Mouse (Mus musculus) liver, embryonic 14.5 days (tissue): ENCODE measurements around the gene Usp9x. TPM values are rescaled to one million over a fixed set of nuclear protein-coding genes. Genes with fewer than 3 reads are reported as not detected.
A peak's percentile ranks its signal among the peaks of the same experiment; 100 is the strongest.

ENCODE experiments used
- ATAC-seq: fragments of 200-750 bp; cut with Nextera tagmentation; 2 replicates; pipeline ENCODE4 v1.8.0; 2017; ENCODE audit warnings: moderate number of reproducible peaks, mild to moderate bottlenecking, moderate library complexity; ENCODE audit not compliant: insufficient read depth
- DNase-seq, 3 experiments: peaks; one replicate each; pipeline ENCODE4 v3.0.0-alpha.2; 2012 to 2013; ENCODE audit warnings: low read depth in 3 of 3, low spot score in 3 of 3
- H3K27ac ChIP-seq: fragments of 300-500 bp; sonication (generic); 2 replicates; pipeline ENCODE4 v1.5.1; 2014; ENCODE audit warnings: moderate library complexity, mild to moderate bottlenecking, control low read depth, inconsistent platforms
- H3K27me3 ChIP-seq: fragments of 300-500 bp; sonication (generic); 2 replicates; pipeline ENCODE4 v1.6.1; 2014; ENCODE audit warnings: mild to moderate bottlenecking, low read length, moderate library complexity; ENCODE audit not compliant: control insufficient read depth, insufficient read depth
- H3K36me3 ChIP-seq: fragments of 300-500 bp; sonication (generic); replicated peaks from 2 replicates; pipeline ENCODE4 v1.6.1; 2014; ENCODE audit warnings: low read depth; ENCODE audit not compliant: control insufficient read depth, insufficient read depth
- H3K4me1 ChIP-seq, 2 experiments: fragments of 200-500 bp in 1 of 2; fragments of 300-500 bp in 1 of 2; sonication (generic) in 1 of 2; replicated peaks; 2 replicates each; pipeline ENCODE4 v1.6.1; 2012 to 2014; ENCODE audit warnings: antibody characterized with exemption in 1 of 2, inconsistent platforms in 1 of 2, low read length in 1 of 2; ENCODE audit not compliant: control insufficient read depth in 2 of 2, insufficient read depth in 2 of 2
- H3K4me2 ChIP-seq: fragments of 300-500 bp; sonication (generic); 2 replicates; pipeline ENCODE4 v1.6.1; 2014; ENCODE audit warnings: low read depth, mild to moderate bottlenecking, control low read depth, moderate library complexity
- H3K4me3 ChIP-seq, 2 experiments: fragments of 200-500 bp in 1 of 2; fragments of 300-500 bp in 1 of 2; sonication (generic) in 1 of 2; 2 replicates each; pipeline ENCODE4 v1.5.1; 2012 to 2014; ENCODE audit warnings: low read depth in 2 of 2, low read length in 2 of 2, mild to moderate bottlenecking in 2 of 2, control low read depth in 1 of 2, inconsistent platforms in 1 of 2, moderate library complexity in 1 of 2; ENCODE audit not compliant: insufficient read depth in 1 of 2
- H3K9ac ChIP-seq: fragments of 300-500 bp; sonication (generic); replicated peaks from 2 replicates; pipeline ENCODE4 v1.6.1; 2014; ENCODE audit warnings: mild to moderate bottlenecking, control low read depth, moderate library complexity
- H3K9me3 ChIP-seq: fragments of 300-500 bp; sonication (generic); 2 replicates; pipeline ENCODE4 v1.6.1; 2016; ENCODE audit warnings: low read length, mixed read lengths; ENCODE audit not compliant: control insufficient read depth
- CTCF ChIP-seq: IDR thresholded peaks from 2 replicates; pipeline ENCODE4 v1.5.1; 2016; ENCODE audit warnings: antibody characterized with exemption, low read depth, control low read depth
- EP300 ChIP-seq: IDR thresholded peaks from 2 replicates; pipeline ENCODE4 v1.6.1; 2016; ENCODE audit warnings: antibody characterized with exemption, low read depth
- WGBS: fragments of 180-500 bp; shearing (Covaris S2); extraction: QIAGEN DNeasy Blood & Tissue Kit; methylation state at CpG from one replicate; pipeline ENCODE4 v1.1.7; 2014; ENCODE audit not compliant: insufficient replicate concordance; 5-methylcytosine and 5-hydroxymethylcytosine counted together
- polyA plus RNA-seq, 2 experiments: library from polyadenylated mRNA; depleted of rRNA in 1 of 2; stranded (reverse) in 1 of 2; unstranded in 1 of 2; fragments of >200 nt; fragmentation: Nextera tagmentation in 1 of 2; extraction: Ambion mirVana in 1 of 2; gene quantifications; 2 replicates each; pipeline versions ENCODE4 v1.2.1 to v1.2.3; 2012 to 2014

The Usp9x gene
- polyA plus RNA-seq, 2 experiments, result 11.9 to 17.4 TPM

GRCm38 (mm10) chrX:13208404-13208803, 137.1 kb downstream of the Usp9x start:
- Histone ChIP-seq H3K9me3 (no peaks in the 10 kb centered on the region), H3K4me1 (no peaks in the 10 kb centered on the region), H3K36me3 (no peaks in the 10 kb centered on the region), H3K4me3 (peak overlapping the region; percentile 30 to 39; a peak in 3 of 4 replicates), H3K27ac (no peak overlapping the region), H3K9ac (no peak overlapping the region), H3K27me3 (no peaks in the 10 kb centered on the region), H3K4me2 (peak overlapping the region; percentile 47)
- WGBS, result 34% methylated on average over 6 of the region's 6 CpGs
- no peak for DNase-seq
- no peak for TF ChIP-seq CTCF
- no peak for TF ChIP-seq EP300
- ATAC-seq, result no peak

- no peak for ATAC-seq
- WGBS, result 47% methylated on average over 1 of the region's 1 CpGs
- H3K9ac ChIP-seq, result no peak overlapping the region
- H3K36me3 ChIP-seq, result no peaks in the 10 kb centered on the region
- no peak overlapping the region for H3K27ac ChIP-seq
- H3K4me2 ChIP-seq, result no peak overlapping the region
- no peak for DNase-seq
- TF ChIP-seq CTCF (peak; percentile 55), EP300 (no peak)
- no peaks in the 10 kb centered on the region for H3K9me3 ChIP-seq
- no peaks in the 10 kb centered on the region for H3K4me1 ChIP-seq
- no peaks in the 10 kb centered on the region for H3K27me3 ChIP-seq
- no peak overlapping the region for H3K4me3 ChIP-seq
Measured at GRCm38 (mm10) chrX:13214275-13214674, 143.0 kb downstream of the Usp9x start.

Other genes with a start within 250 kb of the Usp9x start
- gene Ddx3x, start 209.5 kb downstream of the Usp9x start, polyA plus RNA-seq (2012; rRNA removed), result 24.3 and 34.5 TPM in 2 replicates
- gene Ddx3x, start 209.5 kb downstream of the Usp9x start, polyA plus RNA-seq (2014; fragmentation: Nextera tagmentation; extraction: Ambion mirVana), result 54.5 and 71.8 TPM in 2 replicates